Mouse (Mus musculus): Measurements from ENCODE around the gene Trim63.
"Not testable (repeated sequence)": the region's sequence is repeated elsewhere in the genome, so short reads cannot be mapped to it uniquely, and the experiment has no call there.

The Trim63 gene

DNA sequence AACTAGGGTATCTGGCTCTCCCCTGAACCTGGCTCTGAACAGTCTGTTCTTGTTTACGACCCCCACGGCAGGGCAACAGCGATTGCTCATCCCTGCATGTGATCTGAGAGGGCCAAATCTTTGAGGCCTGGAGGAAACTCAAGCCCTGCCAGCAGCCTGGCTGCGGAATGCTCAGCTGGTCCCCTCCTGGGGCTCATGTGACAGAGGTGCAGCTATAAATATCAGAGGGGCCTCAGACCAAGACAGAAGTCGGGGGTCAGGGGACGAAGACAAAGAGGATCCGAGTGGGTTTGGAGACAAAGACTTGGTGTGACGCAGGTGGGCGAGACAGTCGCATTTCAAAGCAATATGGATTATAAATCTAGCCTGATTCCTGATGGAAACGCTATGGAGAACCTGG lies at the start of gene Trim63:
Gene Trim63 (plus strand): TSS at position 245 of the 400 bp plus-strand sequence.
- no peak for DNase-seq (ENCODE audit: low spot score)

DNA sequence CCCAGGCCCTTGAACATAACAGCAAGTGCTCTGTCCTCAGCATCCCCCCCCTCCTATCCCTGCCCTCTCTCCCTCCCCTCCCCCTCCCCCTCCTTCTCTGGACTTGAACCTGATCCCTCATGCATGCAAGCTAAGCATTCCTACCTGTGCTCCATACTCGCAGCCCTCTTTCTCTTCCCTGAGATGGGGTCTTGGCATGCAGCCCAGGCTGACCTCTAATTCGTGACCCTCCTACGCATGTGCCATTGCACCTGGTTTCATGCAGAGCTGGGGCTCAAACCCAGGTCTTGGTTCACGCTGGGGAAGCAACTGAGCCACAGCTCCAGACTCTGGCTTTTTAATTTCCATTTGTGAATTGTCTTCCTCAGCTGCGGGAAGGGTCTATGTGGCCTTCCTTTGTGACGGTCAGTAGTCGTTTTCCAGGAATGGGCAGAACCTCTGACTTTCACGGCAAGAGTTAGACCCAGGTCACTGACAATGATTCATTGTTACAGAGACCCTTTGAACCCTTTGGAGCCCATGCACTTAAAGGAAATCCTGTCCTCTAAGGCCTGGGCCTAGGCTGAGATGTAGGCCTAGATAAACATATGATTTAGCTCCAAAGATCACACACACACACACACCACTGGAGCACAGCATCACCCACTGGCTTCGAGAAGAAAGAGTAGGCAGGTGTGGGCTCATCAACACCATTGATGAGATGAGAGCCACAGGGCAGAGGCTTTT lies 48.9 kb upstream of the Trim63 start:
- DNase-seq (ENCODE audit: low spot score) = no peak

DNA sequence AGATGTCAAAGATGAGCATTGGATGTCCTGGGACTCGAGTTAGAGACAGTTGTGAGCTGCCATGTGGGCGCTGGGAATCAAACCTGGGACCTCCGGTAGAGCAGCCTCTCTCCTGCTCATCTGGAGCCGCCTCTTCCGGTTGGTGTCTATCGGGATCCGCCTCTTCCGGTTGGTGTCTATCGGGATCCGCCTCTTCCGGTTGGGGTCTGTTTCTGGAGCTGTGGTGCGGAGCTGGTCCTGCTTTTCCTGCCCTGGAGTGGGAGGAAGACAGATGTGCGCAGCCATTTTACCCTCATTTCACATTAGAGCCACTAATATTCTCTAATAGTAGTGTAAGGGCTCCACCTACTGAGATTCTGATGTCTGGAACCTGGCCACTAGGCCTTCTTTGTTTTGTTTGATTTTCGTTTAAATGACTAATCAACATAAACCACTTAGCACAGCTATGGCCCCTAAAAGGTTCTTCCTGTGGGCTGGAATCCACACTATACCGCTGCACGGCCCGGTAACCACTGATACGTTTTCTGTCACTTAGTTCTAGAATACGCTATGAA lies 46.7 kb upstream of the Trim63 start:
- DNase-seq (ENCODE audit: low spot score) = no peak

DNA sequence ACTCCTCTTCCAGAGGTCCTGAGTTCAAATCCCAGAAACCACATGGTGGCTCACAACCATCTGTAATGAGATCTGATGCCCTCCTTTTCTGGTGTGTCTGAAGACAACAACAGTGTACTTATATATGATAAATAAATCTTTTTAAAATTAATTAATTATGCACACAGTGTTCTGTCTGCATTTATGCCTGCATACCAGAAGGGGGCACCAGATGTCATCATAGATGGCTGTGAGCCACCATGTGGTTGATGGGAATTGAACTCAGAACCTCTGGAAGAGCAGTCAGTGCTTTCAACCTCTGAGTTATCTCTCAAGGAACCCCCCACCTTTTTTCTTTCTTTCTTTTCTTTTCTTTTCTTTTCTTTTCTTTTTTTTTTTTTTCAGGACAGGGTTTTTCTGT lies 45.3 kb upstream of the Trim63 start:
- DNase-seq (ENCODE audit: low spot score) = not testable (repeated sequence)

DNA sequence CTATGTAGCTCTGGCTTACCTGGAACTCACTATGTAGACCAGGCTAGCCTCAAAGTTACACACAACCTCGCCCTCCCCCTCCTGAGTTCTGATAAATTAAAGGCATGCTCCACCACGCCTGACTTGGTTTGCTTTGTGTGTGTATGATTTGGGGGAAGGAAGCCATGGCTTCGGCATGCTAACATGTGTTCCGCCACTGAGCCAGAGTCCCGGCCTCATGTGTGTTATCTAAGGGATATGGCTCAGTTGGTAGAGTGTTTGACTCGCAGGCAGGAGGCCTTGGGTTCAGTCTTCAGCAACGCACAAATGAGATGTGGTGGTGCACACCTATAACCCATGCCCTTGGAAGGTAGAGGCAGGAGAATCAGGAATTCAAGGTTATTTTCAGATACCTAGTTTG lies 42.9 kb upstream of the Trim63 start:
- DNase-seq (ENCODE audit: low spot score) = no peak

DNA sequence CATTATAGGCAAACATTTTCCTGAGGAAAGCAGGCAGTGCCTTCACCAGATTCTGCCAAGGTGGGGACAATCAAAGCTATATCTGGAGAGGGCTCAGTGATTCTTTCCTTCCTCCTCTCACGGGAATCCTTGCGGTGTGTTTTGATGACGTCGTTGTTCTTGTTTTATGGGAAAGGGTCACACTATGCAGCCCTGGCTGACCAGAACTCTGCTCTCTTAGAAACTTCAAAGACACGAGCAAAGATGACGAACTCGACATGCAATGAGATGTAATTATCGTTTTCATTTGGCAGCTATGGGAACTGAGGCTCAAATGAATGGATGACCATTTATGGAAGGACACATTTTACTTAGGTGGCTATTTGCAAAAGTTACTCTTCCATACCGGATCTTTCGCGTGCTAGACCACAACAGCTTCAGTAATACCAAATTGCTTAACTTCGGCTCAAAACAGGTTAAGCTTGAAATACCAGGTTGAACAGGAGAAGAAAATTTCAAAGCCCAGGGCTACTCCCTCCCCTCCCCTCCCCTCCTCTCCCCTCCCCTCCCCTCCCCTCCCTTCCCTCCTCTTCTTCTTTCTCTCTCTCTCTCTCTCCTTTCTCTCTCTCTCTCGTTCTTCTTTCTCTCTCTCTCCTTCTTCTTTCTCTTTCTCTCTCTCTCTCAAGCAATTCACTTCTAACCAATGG lies 42.0 kb upstream of the Trim63 start:
- DNase-seq (ENCODE audit: low spot score) = no peak

DNA sequence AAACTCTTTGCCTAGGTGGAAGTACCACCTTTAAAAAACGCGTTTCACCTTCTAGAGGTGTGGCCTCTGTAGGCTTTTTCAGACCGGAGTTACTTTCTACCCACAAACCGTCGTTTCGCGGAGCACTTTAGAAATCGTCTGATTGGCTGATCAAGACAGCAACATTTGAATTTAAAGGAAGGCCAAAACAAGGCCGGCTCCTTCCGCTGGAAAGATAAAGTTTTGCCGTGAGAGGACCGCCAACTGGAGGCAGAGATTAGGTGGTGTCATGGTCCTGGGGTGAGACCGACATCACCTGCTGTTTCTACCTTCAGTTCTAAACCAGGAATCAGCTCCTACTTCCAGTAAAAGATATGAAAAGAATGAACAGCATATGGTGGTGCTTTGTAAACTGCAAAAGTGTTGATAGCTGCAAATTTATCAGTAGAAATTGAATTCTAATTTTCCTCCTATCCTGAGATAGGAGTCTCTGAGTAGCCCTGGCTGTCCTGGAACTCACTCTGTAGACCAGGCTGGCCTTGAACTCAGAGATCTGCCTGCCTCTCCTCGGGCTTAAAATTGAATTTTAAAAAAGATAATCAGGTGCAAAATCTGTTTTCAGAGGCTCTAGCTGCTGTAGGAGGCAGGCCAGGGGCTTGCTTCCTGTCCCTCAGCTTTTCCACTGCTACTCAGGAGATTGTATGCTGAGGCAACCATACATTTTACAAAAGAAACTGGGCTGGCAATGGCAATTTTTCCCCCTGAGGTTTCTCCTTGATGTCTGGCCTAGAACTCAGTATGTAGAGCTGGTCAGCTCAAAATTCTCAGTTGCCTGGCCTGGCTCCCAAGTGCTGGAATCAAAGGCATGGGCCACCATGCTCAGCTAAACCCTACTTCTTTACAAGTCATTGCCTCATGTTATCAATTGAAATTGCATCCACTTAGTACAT lies 41.2 kb upstream of the Trim63 start:
- DNase-seq (ENCODE audit: low spot score) = no peak

DNA sequence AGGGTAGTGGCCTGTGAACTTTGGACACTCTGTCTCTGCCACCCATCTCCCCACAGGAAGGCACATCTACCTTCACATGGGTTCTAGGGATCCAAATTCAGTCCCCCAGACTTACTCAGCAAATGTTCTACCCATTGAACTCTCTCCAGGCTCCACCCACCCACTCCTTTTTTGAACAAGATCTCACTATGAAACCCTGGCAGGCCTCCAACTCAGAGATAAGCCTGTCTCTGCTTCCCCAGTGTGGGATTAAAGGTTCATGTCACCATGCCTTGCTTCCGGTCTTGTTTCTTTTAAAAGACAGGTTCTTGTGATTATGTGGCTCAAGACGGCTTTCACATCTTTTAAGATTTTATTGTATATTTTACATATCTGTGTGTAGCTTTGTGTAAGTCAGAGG lies 30.0 kb upstream of the Trim63 start:
- DNase-seq (ENCODE audit: low spot score) = no peak

DNA sequence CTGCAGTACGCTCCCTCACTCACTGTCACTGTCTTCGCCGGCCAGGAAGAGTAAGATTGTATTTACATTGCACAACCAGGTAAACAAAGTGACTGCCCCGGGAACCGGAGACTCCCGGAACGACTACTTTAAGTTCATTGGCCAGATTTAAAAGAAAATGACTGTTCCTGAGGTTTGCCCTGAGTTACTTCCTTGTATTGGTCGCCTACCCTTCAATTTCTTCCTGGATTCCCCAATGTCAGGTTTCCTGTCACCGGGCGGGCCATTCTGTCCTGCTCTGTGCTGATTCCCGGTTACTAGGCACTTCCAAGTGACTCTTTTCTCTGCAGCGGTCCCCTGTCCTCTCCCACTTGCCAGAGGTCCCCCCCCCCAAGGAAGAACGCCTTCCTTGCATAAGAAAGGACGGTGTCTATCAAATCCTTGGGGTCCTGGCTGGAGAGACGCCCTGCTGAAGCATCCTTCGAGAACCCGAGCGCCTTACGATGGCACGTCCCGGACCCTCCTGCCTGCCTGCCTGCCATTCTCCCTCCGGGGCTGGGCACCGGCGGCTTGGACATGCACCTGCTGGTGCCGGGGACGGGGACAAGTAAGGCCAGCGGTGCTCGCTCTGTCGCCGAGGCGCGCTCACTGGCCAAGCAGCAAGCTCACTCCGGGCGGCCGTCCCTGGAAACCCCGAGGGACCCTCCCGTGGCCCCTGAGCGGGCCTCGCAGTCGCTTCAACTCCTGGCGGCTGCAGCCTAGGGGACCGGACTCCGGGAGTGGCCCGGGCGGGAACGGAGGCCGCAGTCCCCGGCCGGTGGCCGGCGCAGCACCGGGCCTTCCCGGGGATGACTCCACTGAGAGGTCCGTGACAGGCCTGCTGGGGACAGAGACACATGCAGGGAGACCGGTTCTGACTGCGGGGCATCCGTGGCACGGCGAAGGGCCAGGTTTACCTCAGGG lies 28.4 kb upstream of the Trim63 start:
- DNase-seq (ENCODE audit: low spot score) = no peak

DNA sequence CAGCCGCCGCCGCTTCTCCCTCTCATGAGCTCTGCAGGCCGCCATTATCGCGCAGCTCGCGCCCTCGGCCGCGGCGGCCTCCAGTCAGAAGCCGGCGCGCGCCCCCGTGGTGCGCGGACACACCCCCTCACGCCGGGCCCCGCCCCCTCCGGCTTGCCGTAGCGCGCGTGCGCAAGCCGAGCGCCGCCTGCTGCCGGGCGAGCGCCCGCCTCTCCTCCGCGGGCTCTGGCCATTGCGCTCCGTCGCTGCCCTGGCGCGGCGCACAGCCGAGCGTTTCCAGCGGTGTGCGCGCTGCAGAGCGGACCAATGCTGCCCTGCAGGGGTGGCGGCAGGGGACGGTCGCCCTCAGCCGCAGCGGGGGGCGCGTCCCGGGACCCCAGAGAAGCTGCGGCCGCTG lies 27.8 kb upstream of the Trim63 start:
- DNase-seq (ENCODE audit: low spot score) = peak; percentile 98

DNA sequence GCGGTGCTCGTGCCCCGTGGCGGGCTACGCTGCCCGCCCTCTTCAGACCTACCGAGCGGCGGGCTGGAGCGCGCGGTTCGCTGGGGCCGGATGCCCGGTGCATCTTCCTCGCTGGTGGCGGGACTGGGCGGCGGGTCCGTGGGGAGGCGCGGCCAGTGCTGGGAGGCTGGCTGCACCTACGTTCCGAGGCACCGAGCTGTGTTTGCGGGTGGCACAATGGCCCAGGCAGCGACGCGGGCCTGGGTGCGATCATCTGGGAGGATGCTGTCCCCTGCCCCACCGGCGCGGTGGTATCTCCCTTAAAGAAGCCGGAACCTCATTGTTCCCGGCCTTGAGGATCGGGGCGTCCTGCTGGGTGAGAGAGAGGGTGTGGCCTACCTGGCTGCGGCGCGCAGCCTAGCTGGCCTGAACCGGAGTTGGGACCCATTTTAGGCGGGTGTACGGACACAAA lies 27.3 kb upstream of the Trim63 start, which contains the start of gene Pdik1l:
Gene Pdik1l (minus strand): TSS at position 321 of the 451 bp plus-strand sequence.
- DNase-seq (ENCODE audit: low spot score) = peak; percentile 75

DNA sequence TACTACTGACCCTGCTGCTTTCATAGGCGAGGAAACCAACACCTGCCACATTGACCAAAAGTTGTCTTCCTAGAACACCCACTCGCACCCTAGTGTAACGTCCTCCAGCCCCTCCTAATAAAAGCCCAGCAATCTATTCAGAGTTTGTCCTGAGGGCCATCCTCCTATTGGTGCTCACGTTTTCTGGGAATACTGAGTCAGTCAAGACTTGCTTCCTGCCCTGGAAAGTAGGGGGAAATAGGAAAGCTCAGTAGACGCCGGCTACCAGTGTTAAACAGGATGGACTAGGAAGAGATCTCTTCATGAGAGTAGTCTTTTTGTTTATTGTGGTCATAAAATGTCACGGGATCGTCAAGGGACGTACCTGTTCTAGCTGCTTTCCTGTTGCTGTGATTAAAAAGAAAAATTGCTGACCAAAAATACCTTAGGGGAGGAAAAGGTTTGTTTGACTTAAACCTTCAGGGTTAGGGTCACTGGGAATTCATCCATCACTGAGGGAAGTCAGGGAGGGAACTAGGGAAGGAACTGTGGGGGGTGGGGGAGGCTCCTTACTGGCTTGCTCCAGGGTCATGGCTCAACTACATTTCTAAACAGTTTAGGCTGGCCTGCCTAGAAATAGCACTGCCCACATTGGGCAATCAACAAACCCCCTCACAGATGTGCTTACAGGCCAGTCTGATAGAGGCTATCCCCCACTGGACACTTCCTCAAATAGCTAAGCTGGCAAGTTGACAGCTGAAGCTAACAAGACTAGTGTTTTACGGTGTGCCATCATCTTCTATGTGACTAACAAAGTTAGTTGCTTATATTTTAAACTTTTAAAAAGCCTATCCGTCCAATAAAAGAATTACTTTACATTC lies 26.3 kb upstream of the Trim63 start:
- no peak for DNase-seq (ENCODE audit: low spot score)

DNA sequence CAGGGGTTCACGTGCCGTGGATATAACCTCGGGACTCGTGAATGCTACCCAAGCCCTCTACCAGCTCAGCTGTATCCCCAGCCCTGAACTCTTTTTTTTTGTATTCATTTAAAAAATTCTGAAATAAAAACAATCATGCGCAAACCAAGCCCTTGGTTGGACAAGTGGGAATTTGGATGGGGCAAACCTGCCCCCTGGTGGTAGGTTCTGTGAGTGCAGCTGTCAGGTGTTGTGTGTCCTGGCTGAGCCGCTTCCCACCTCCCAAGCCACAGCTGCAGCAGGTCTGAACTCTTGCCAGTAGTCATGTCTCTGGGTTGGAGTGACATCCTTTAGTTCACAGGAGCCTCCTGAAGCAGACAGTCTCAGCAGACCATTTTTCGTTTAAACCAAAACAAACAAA lies 22.9 kb upstream of the Trim63 start:
- peak; percentile 67 for DNase-seq (ENCODE audit: low spot score)

DNA sequence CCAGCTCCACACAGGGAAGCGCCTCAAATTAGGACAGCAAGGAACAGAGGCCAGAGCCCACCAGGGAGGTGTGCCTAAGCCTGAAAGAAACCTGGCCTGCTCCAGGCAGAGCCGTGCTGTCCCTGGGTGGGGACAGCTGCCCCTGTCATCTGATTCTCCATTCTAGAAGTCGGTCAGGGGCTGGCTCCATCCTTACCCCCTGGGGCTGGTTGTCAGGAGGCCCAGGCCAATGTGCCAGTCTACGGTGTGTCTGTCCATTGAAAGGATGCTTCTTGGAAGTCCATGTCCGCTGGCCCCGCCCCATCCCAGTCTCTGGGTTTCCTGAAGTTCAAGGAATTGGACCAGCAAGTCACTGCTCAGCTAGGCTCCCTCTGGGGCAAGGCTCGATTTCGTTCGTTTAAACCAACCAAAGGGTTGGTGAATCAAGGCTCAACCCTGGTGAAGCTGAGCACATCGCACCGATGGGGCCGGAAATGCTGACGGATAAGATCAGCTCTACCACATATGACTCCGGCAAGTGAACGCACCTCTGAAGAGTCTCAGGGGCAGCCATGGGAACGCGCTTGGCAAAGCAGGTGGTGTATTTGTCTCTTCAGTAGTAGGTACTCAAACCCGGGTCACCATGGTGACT lies 21.7 kb upstream of the Trim63 start:
- DNase-seq (ENCODE audit: low spot score) = no peak

DNA sequence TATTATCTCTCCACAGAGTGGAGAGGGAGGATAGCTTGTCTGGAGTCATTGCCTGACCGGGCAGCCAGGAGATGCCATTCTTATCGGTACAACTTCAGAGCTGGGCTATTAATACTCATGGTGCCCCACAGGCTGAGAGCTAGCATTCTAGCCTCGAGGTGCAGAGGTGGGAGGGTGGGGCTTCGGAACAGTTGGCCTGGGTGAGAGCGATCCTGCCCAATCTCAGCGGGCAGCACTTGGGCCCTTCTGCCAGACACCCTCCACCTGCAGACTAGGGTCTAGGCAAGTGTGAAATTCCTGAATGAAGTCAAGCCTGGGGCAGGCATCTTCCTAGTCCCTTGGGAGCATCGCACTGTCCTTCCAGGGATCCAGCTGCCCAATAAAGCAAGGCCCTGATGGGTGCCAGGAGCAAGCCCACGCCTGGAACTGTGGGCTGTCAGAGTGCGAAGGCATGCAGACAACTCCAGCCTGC lies 21.2 kb upstream of the Trim63 start:
- no peak for DNase-seq (ENCODE audit: low spot score)

DNA sequence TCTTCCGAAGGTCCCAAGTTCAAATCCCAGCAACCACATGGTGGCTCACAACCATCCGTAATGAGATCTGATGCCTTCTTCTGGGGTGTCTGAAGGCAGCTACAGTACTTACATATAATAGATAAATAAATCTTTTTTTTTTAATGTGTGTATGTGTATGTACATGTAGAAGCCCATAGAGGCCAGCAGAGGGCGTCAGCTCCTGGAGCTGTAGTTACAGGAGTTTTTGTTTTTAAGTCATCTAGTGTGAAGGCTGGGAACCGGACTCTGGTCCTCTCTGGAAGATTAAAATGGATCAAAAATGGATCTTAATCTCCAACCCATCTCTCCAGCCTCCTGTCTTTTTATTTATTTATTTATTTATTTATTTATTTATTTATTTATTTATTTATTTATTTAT lies 18.8 kb upstream of the Trim63 start:
- not testable (repeated sequence) for DNase-seq (ENCODE audit: low spot score)

DNA sequence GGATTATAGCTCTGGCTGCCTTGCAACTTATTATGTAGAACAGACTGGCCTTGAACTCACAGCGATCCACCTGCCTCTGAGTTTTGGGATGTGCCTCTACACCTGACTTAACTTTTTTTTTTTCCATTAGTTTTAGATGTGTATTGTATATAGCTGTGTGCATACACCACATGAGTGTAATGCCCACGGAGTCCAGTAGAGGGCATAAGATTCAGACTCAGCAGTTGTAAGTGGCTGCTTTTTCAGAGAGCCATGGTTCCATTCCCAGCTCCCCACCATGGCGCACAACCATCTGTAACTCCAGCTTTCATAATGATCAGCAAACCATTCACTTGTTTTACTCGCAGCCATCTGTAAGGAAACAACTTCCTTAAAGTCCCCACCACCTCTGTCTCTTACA lies 18.4 kb upstream of the Trim63 start:
- DNase-seq (ENCODE audit: low spot score) = no peak

DNA sequence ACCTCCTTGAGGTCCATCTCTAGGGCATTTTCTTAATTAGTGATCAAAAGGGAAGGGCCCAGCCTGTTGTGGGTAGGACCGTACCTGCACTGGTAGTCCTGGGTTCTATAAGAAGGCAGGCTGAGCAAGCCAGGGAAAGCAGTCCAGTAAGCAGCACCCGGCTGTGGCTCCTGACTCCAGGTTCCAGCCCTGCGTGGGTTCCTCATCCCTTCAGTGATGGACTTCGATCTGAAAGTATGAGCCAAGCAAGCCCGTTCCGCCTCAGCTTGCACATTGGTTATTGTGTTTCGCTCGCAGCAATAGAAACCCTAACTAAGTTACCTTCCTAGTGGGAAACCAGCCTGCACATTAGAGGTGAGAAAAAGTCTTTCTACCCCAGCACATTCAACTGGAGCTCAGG lies 17.6 kb upstream of the Trim63 start:
- no peak for DNase-seq (ENCODE audit: low spot score)

All from ovary, postnatal 36 days (tissue).